Mouse (Mus musculus): ENCODE data around the gene Olfr772. TPM values are rescaled to one million over a fixed set of nuclear protein-coding genes. Genes with fewer than 3 reads are reported as not detected.
"Not testable (repeated sequence)": the region's sequence is repeated elsewhere in the genome, so short reads cannot be mapped to it uniquely, and the experiment has no call there.

Gene Olfr772
- total RNA-seq (2021): not detected
- long read RNA-seq, experiment 1: 0 reads
- long read RNA-seq, experiment 2: 0 reads

GRCm38 (mm10) chr10:129177821-129178220 lies at the start of gene Olfr772:
TSS of gene Olfr772 (minus strand) at chr10:129177921.
- H3K27ac ChIP-seq; H3K4me3 ChIP-seq; intact Hi-C loops (cut with DNase I); DNase-seq (ENCODE audit: extremely low spot score in 1 of 2, low spot score in 2 of 2): not testable (repeated sequence)

DNA sequence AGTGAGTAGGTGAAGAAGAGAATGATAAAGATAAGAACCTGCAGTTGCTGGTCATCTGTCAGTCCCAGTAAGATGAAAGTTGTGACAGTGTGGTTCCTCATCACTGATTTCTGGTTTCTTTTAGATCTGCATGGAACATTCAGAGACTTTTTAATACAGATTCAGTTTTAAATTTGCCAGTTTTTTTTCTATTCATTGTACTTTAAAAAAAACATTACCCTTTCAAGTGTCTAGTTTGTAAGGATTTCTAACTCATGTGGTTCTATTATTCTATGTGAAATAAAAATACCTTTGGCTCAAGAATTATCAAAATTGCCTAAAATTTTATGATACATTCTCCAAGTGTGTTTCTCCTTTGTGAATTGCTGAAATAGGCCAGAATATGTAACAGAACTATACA lies 9.6 kb upstream of the Olfr772 start, which contains the start of gene Olfr773:
TSS of gene Olfr773 (minus strand) at position 101 of the 400 bp plus-strand sequence.
- H3K4me3 ChIP-seq; H3K27ac ChIP-seq; DNase-seq (ENCODE audit: extremely low spot score in 1 of 2, low spot score in 2 of 2); intact Hi-C loops (cut with DNase I): not testable (repeated sequence)

- no peak for TF ChIP-seq CTCF (IDR thresholded peaks at IDR 0.05)
- no peak within 1 kb of the TSS for H3K4me3 ChIP-seq
- H3K27ac ChIP-seq: no peak within 1 kb of the TSS
- intact Hi-C loops (cut with DNase I): no loop called here
- no peak for DNase-seq (ENCODE audit: extremely low spot score in 1 of 2, low spot score in 2 of 2)
Observed at GRCm38 (mm10) chr10:129164651-129165050, 13.1 kb downstream of the Olfr772 start, which contains the start of gene Olfr771. TSS of gene Olfr771 (minus strand) at chr10:129164751.

GRCm38 (mm10) chr10:129138898-129139297 lies 38.8 kb downstream of the Olfr772 start, which contains the start of gene Olfr770:
TSS of gene Olfr770 (minus strand) at chr10:129138998.
- no peak for TF ChIP-seq CTCF (IDR thresholded peaks at IDR 0.05)
- H3K4me3 ChIP-seq: no peak within 1 kb of the TSS
- no peak within 1 kb of the TSS for H3K27ac ChIP-seq
- intact Hi-C loops (cut with DNase I): no loop called here
- DNase-seq (ENCODE audit: extremely low spot score in 1 of 2, low spot score in 2 of 2): no peak

Other genes starting within 250 kb of the Olfr772 start
- gene Itga7, start 244.1 kb downstream of the Olfr772 start, total RNA-seq (2021): 10 to 100 TPM; 13.2 to 16.3 TPM
- not detected for gene Mettl7b, start 216.9 kb downstream of the Olfr772 start, total RNA-seq (2021)
- gene Olfr9, start 188.5 kb downstream of the Olfr772 start, total RNA-seq (2021): not detected
- gene Olfr763, start 167.1 kb downstream of the Olfr772 start, total RNA-seq (2021): not detected
- gene Olfr764-ps1, start 138.0 kb downstream of the Olfr772 start, total RNA-seq (2021): not detected
- gene Olfr765, start 127.9 kb downstream of the Olfr772 start, total RNA-seq (2021): not detected
- gene Olfr766-ps1, start 108.9 kb downstream of the Olfr772 start, total RNA-seq (2021): not detected
- gene Olfr767, start 95.0 kb downstream of the Olfr772 start, total RNA-seq (2021): not detected
- not detected for gene Olfr768, start 78.5 kb downstream of the Olfr772 start, total RNA-seq (2021)
- not detected for gene Olfr769, start 60.1 kb downstream of the Olfr772 start, total RNA-seq (2021)
- gene Olfr770, start 38.9 kb downstream of the Olfr772 start, total RNA-seq (2021): not detected
- not detected for gene Olfr771, start 13.2 kb downstream of the Olfr772 start, total RNA-seq (2021)
- gene Olfr773, start 9.5 kb upstream of the Olfr772 start, total RNA-seq (2021): not detected
- not detected for gene Olfr774, start 58.3 kb upstream of the Olfr772 start, total RNA-seq (2021)
- under 1 TPM; 0.09 to 0.16 TPM for gene Olfr775, start 70.5 kb upstream of the Olfr772 start, total RNA-seq (2021)
- not detected for gene Olfr776, start 81.2 kb upstream of the Olfr772 start, total RNA-seq (2021)
- not detected for gene Olfr777, start 93.6 kb upstream of the Olfr772 start, total RNA-seq (2021)
- gene Olfr780, start 140.2 kb upstream of the Olfr772 start, total RNA-seq (2021): not detected
- gene Olfr781, start 150.9 kb upstream of the Olfr772 start, total RNA-seq (2021): not detected
- not detected for gene Olfr782, start 170.9 kb upstream of the Olfr772 start, total RNA-seq (2021)
- gene Olfr784, start 206.2 kb upstream of the Olfr772 start, total RNA-seq (2021): under 1 TPM in 1 of 2 experiments, not detected in 1; 0.21 TPM
- not detected for gene Olfr785, start 227.5 kb upstream of the Olfr772 start, total RNA-seq (2021)
- not detected for gene Olfr786, start 249.4 kb upstream of the Olfr772 start, total RNA-seq (2021)